Mouse (Mus musculus) cerebellum, postnatal 10 days (tissue): Measurements from ENCODE around the gene Ankrd9.
A peak's percentile ranks its signal among the peaks of the same experiment; 100 is the strongest.

ENCODE experiments used
- DNase-seq, 2 experiments: peaks; one replicate each; pipeline ENCODE4 v3.0.0; 2021; ENCODE audit warnings: mixed read lengths in 2 of 2

The Ankrd9 gene

GRCm38 (mm10) chr12:110989409-110989808 is 10.6 kb upstream of the Ankrd9 start:
- no peak for DNase-seq

GRCm38 (mm10) chr12:110986536-110987425 is 7.9 kb upstream of the Ankrd9 start:
- DNase-seq = peak; percentile 41 to 48

DNA sequence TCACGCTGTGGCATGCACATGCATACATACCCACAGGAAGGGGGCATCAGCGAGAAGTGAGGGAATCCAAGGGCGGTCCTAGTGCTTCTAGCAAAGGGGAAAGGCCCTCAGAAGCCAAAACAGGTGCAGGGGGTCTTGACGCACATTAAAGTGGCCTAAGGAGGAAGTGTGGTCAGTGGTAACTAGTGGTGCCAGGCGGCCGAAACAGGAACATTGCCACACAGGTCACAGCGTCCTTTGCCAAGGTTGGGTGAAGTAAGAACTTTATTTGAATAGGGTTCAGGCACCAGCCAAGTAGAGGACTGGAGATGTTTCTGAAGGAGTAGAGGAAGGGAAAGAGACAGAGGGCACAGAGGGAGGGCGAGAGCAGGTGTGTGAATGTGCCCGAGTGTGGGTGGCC is 6.3 kb upstream of the Ankrd9 start:
- no peak for DNase-seq

GRCm38 (mm10) chr12:110984598-110984997 is 5.8 kb upstream of the Ankrd9 start:
- no peak for DNase-seq

- DNase-seq = no peak
Observed at GRCm38 (mm10) chr12:110983714-110984113, 4.9 kb upstream of the Ankrd9 start.

GRCm38 (mm10) chr12:110983083-110983482 is 4.2 kb upstream of the Ankrd9 start:
- DNase-seq = no peak

DNA sequence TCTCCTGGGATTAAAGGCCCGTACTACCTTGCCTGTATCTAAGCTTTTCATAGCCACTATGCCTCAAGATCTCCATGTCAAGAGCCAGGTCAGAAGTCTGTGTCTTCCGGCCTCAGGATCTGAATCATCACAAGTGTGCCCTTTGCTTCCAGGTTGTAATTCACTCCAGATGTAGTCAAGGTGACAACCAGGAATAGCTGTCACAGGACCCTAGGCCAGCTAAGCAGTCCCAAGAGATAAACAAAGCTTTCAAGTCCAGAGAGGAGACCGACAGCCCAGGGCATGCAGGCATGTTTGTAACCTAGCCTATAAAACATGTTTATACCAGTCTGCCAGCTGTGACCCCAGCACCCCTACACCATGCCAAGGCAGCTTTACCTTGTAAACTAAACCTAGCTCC is 2.9 kb upstream of the Ankrd9 start:
- DNase-seq = no peak

DNA sequence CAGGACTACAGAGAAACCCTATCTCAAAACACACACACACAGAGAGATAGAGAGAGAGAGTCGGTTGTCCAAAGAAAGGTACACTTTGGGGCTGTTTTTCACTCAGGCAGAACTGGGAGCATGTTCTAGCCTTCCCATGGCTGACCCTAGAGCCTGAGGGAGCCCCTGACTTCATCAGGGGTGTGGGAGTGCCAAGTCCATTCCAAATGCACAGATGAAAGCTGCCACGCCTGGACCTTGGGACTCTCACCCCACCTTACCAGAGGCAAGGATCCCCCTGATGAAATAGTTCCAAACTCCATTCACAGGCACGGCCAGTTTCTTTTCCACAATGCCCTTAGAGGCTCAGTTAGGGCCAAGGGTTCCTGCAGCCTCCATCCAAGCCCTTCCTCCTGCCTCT is 968 bp upstream of the Ankrd9 start:
- DNase-seq = no peak

DNA sequence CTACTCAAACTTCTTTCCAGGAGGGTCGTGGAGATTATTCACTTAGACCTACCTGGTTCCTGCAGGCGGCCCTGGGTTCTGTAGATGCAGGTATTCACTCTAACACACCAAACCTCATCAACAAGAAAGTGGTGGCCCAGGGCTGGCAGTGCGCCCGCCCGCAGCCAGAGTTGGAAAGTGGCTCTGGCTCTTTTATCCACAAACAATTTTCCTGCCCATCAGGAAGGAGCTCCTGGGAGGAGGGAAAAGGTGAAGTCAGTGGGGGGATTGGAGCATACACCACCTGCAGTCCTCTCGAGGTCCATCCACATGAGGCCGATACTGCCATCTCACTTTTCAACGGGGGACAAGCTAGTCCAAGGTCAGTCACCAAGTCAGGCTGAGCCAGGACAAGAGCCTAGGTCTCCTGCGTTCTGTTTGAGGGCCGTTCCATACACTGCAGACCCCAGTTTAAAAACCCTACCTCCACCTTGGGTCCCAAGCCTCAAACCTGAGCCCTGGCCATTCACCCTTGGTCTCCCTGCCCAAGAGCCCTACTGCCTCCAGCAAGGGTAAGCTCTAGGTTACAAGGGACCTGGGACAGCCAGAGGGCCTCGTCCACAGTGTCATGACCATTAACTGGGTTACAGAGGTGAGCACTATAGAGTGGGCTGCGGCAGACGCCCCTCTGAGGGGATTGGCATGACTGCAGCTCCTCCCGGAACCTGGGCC is 789 bp downstream of the Ankrd9 start:
- DNase-seq = peak; percentile 52 to 56

DNA sequence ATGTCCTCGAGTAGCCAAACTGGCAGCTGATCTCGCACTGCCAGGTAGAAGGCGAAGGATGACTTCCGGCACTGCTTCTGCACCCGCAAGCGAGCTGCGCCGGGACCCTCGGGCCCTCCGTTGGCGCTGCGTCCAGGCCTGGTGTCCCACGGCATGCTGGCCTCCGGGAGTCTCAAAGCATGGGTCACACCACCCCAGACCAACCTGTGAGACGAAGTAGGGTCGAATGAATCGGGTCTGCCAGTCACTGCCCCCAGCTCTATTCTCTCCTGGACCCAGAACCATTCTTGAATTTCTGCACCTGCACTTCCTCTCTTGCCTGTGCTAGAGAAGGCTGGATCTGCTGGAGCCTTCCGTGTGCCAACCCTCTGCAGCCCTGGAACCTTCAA is 1.5 kb downstream of the Ankrd9 start:
- peak in 1 of 2 experiments; percentile 10 for DNase-seq

DNA sequence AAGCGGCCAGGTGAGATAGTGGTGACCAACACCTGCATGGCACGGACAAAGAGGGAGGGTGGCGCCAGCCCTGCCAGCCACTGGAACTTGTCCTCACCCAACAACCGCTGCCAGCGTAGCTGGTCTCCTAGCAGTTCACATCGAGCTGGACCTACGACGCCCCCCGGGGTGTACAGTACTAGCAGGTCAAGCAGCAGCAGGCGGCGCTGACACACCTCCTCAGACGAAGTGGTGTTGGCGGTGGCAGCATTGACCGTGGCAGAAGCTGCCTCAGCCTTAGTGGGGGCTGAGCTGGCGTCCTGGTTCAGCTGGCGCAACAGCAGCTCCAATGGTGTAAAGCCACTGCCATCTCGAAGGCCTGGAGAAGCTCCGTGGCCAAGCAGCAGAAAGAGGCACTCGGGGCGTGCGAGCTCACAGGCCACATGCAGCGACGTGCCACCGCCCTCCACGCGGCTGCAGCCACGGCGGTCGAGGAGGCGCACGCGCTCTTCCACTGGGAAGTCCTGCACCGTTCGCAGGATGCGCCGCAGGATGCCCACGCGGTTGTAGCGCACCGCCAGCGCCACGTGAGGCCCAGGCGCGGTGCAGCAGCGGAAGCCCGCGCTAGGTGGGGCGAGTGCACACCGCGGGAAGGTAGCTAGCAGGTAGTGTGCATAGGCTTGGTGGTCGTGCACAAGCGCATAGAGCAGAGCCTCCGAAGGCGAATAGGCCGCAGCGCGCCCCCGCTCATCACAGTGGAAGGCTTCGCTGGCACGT is 2.1 kb downstream of the Ankrd9 start:
- DNase-seq = peak; percentile 24 to 34

DNA sequence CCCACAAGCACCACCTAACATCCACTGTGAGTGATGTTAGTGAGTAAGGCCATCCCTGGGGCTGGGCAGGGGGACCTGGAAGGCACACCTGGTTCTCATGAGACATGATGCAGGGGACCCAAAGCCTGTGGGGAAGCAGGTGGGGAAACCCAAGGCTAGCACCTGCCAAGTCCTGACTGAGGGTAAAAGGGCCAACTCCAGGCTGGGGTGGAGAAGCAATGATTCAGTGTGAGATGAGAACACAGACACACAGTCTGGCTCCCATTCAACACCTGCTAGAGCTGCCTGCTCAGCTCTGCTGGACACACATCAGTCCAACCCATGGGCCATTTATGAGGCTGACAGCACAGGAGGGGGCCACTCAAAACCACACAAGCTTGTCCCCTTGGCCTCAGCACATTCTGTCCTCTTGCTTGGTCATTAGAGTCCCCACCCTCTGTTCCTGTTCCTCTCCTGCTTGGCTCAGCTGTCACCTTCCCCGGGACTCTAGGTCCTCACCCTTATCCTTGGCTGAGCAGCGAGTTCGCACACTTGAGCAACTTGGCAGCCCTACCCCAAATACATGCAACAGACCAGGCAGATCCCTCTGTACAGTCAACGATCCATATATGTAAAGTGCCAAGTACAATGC is 2.9 kb downstream of the Ankrd9 start:
- no peak for DNase-seq

DNA sequence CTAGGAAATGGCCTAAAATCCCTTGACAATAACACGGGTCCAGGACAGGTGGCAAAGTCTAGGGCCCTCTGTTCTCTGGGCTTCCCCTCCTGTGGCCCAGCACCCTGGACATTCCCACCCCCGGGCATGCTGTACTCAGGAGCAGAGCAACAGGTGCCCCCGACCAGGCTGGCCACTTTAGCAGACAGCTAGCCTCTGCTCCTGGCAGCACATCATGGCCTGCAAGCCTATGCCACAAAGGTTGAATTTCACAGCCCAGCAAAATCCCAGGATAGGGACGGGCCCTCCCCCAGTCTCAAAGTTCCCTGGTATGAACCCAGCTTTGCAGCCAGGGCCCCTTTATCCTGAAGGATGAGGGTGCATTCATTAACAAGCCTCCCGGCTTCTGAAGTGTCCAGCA is 3.5 kb downstream of the Ankrd9 start:
- DNase-seq = peak; percentile 20 to 26

GRCm38 (mm10) chr12:110974726-110975125 is 4.1 kb downstream of the Ankrd9 start:
- DNase-seq = no peak

DNA sequence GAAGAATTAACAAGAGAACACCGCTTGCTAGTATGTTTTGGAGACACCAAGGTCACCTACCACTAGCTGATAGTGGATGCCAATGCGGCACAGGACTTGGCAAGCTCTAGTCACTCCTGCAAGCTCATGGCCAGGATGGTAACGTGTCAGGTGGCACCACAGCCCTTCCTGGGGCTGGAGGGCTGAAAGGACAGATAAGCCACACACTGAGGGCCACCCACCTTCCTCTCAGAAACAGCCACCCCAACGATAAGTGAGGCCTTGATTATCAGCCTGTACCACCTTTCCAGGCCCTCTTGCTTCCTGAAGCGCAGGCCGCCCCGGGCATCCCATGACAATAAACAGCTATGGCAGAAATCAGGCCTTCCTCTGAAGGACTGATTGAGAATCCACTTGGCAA is 4.5 kb downstream of the Ankrd9 start:
- no peak for DNase-seq

GRCm38 (mm10) chr12:110973829-110974228 is 5.0 kb downstream of the Ankrd9 start:
- DNase-seq = no peak

GRCm38 (mm10) chr12:110971972-110972371 is 6.9 kb downstream of the Ankrd9 start:
- no peak for DNase-seq

GRCm38 (mm10) chr12:110970408-110970807 is 8.4 kb downstream of the Ankrd9 start:
- DNase-seq = no peak

- DNase-seq = no peak
Observed at GRCm38 (mm10) chr12:110967146-110967545, 11.7 kb downstream of the Ankrd9 start.

- DNase-seq = no peak
Observed at GRCm38 (mm10) chr12:110966079-110966478, 12.8 kb downstream of the Ankrd9 start.

- no peak for DNase-seq
Observed at GRCm38 (mm10) chr12:110965500-110965899, 13.3 kb downstream of the Ankrd9 start.

- peak; percentile 41 to 51 for DNase-seq
Observed at GRCm38 (mm10) chr12:110961973-110962372, 16.9 kb downstream of the Ankrd9 start.
